Mouse (Mus musculus): Measurements from ENCODE around the gene Tmub1. TPM values are rescaled to one million over a fixed set of nuclear protein-coding genes. Genes with fewer than 3 reads are reported as not detected.
A peak's percentile ranks its signal among the peaks of the same experiment; 100 is the strongest.

The Tmub1 gene
- polyA plus RNA-seq, 1 experiment from 2014 or later: 26.5 TPM

DNA sequence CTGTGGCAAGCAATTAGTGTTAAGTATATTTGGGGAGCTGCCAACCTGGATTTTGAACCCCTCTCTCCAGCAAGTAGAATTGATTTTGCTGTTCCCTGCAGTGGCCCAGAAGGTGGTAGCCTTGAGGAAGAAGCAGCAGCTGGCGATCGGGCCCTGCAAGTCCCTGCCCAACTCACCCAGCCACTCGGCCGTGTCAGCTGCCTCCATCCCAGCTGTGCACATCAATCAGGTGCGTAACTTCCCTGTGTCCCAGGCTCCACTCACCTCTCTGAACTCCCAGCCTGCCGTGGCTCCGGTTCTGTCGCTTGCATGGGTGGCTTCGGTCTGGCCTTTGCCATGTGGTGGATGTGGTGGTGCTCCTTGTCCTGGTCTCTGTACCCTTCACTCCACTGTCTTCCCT, 30.3 kb upstream of the Tmub1 start:
- no peak overlapping the region for H3K4me3 ChIP-seq (replicated peaks)
- ATAC-seq (replicated peaks; ENCODE audit: low FRiP score): no peak
- no peak overlapping the region for H3K27ac ChIP-seq
- H3K27me3 ChIP-seq: peaks cover 30% of the 10 kb centered on the region
- 63% methylated on average over 9 of the region's 9 CpGs for WGBS
- no peak overlapping the region for H3K9ac ChIP-seq
- peaks cover 52% of the 10 kb centered on the region for H3K4me1 ChIP-seq
- H3K9me3 ChIP-seq (replicated peaks): no peaks in the 10 kb centered on the region
- no peak overlapping the region for H3K4me2 ChIP-seq
- peaks cover 61% of the 10 kb centered on the region for H3K36me3 ChIP-seq

DNA sequence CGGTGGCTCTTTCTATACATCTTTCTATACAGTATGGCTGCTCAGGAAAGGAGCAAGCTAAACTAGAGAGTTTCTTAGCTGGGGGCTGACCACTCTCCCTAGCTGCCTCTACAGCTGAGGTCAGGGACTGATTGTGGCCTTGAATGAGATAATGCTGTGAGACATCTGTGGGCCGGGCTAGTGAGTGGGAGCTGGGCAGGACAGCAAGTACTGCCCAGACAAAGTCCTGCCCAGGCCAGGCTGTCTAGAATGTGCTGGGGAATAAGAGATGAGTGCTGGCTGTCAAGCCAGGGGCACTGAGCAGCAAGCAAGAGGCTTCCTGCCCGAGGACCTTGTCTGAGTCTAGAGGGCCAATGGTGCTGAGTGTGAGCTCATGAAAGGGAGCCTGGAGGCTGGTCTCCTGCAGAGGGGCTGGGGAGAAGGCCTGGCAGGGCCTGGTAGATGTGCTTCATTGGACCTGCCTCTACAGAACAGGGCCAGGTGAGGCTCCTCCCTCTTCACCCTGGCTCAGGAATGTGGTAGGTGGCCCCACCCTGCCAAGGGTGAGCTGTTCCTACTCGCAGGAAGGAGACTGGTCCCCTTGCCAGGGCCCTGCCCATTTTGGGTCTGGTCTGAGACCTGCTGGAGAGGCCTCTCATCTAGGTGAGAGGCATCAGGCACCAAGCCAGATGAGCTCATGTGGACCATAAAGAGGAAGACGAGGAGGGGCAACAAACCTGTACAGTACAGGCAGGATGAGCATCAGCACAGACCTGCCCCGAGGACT, 28.0 kb upstream of the Tmub1 start:
- Histone ChIP-seq H3K36me3 (peaks cover 43% of the 10 kb centered on the region), H3K27me3 (peaks cover 30% of the 10 kb centered on the region), H3K27ac (no peak overlapping the region), H3K4me2 (peak overlapping the region; percentile 89), H3K9ac (no peak overlapping the region), H3K4me1 (peaks cover 39% of the 10 kb centered on the region), H3K9me3 (replicated peaks) (no peaks in the 10 kb centered on the region), H3K4me3 (replicated peaks) (peak overlapping the region; percentile 52)
- 68% methylated on average over 6 of the region's 6 CpGs for WGBS
- ATAC-seq (replicated peaks; ENCODE audit: low FRiP score): peak; percentile 12; the same call in 1 of the 2 replicates

DNA sequence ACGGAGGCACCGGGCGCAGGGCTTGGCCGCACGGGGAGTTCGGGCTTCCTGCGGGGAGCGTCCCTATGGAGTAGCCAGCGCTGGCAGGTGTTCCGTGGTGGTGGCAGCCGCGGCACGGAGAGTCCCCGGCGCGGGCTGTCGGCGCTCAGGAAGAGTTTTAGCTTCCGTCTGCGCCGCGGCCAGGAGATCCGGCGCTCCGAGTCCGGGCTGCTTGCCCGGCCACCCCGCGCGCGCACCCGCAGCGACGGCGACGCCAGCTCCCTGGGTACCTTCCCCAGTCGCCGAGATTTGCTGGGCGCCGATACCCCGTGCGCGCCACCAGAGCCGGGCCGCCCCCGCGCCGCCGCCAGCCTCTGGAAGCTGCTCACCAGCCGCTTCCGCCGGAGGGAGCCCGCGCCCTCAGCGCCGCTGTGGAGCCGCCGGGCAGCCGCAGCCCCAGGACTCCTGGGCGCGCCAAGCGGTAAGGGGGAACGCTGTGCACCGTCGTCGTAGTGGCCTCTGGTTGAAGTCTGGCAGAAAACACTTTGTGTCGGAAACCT, 27.1 kb upstream of the Tmub1 start:
- H3K27ac ChIP-seq: no peak overlapping the region
- ATAC-seq (replicated peaks; ENCODE audit: low FRiP score): peak; percentile 40
- H3K9ac ChIP-seq: peak overlapping the region; percentile 57
- H3K4me3 ChIP-seq (replicated peaks): peak overlapping the region; percentile 52
- 2% methylated on average over 58 of the region's 67 CpGs for WGBS
- no peaks in the 10 kb centered on the region for H3K9me3 ChIP-seq (replicated peaks)
- peaks cover 39% of the 10 kb centered on the region for H3K4me1 ChIP-seq
- peaks cover 30% of the 10 kb centered on the region for H3K27me3 ChIP-seq
- peaks cover 34% of the 10 kb centered on the region for H3K36me3 ChIP-seq
- peak overlapping the region; percentile 89 for H3K4me2 ChIP-seq

DNA sequence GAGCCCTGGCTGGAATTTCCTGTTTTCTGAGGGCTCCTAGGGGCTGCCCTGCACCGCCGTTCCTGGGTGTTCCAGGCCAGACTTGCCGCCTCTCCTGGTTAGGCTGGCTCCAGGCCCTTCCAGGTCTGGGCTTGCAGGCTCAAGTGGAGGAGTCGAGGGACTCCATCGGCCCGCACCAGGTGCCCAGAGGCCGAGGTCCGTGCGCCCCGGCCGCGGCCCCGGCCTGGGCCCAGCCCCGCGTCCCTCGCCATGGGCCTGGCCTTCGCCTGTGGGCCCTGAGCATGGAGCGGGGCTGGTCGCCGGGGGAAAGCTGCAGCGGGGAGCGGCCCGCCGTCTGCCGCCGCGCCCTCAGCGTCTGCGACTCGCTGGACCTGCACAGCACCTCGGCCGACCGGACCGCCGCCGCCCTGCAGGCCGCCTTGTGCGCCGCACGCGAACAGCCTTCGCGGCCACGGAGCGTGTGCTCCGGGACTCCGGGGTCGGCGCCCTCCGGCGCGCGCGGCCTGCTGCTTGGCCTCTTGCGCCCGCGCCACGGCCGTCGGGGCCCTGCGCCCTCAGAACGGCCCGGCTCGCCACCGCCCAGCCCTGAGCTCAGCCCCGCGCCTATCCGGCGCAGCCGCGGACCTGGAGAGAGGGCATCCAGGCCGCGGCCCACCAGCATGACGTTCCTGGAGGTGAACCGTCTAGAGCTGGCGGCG, 26.5 kb upstream of the Tmub1 start:
- Histone ChIP-seq H3K9ac (peak overlapping the region; percentile 57), H3K36me3 (peaks cover 28% of the 10 kb centered on the region), H3K4me3 (replicated peaks) (peak overlapping the region; percentile 52), H3K27ac (0 out of 2 replicates have a peak overlapping the region, but pooled peaks have one; percentile 58), H3K4me2 (peak overlapping the region; percentile 89), H3K27me3 (peaks cover 30% of the 10 kb centered on the region), H3K4me1 (peaks cover 39% of the 10 kb centered on the region), H3K9me3 (replicated peaks) (no peaks in the 10 kb centered on the region)
- ATAC-seq (replicated peaks; ENCODE audit: low FRiP score): peak; percentile 45
- 2% methylated on average over 77 of the region's 77 CpGs for WGBS

- H3K36me3 ChIP-seq: peaks cover 17% of the 10 kb centered on the region
- no peaks in the 10 kb centered on the region for H3K9me3 ChIP-seq (replicated peaks)
- no peak for ATAC-seq (replicated peaks; ENCODE audit: low FRiP score)
- 0 out of 2 replicates have a peak overlapping the region, but pooled peaks have one; percentile 89 for H3K4me2 ChIP-seq
- WGBS: 45% methylated on average over 6 of the region's 7 CpGs
- H3K27me3 ChIP-seq: peaks cover 30% of the 10 kb centered on the region
- H3K9ac ChIP-seq: no peak overlapping the region
- peaks cover 42% of the 10 kb centered on the region for H3K4me1 ChIP-seq
- H3K4me3 ChIP-seq (replicated peaks): no peak overlapping the region
- H3K27ac ChIP-seq: no peak overlapping the region
Measured at GRCm38 (mm10) chr5:24472884-24473619, 25.4 kb upstream of the Tmub1 start.

- no peak overlapping the region for H3K27ac ChIP-seq
- H3K9me3 ChIP-seq (replicated peaks): no peaks in the 10 kb centered on the region
- ATAC-seq (replicated peaks; ENCODE audit: low FRiP score): no peak; the same call in 1 of the 2 replicates
- peaks cover 27% of the 10 kb centered on the region for H3K27me3 ChIP-seq
- H3K36me3 ChIP-seq: no peaks in the 10 kb centered on the region
- H3K4me2 ChIP-seq: no peak overlapping the region
- H3K4me1 ChIP-seq: peaks cover 37% of the 10 kb centered on the region
- H3K9ac ChIP-seq: no peak overlapping the region
- 11% methylated on average over 5 of the region's 5 CpGs for WGBS
- H3K4me3 ChIP-seq (replicated peaks): no peak overlapping the region
Measured at GRCm38 (mm10) chr5:24470600-24470999, 22.9 kb upstream of the Tmub1 start.

- H3K4me2 ChIP-seq: no peak overlapping the region
- no peak overlapping the region for H3K27ac ChIP-seq
- 0 out of 2 replicates have a peak, but pooled peaks cover 12% of the 10 kb centered on the region for H3K4me1 ChIP-seq
- H3K9me3 ChIP-seq (replicated peaks): no peaks in the 10 kb centered on the region
- ATAC-seq (replicated peaks; ENCODE audit: low FRiP score): no peak
- no peak overlapping the region for H3K4me3 ChIP-seq (replicated peaks)
- H3K27me3 ChIP-seq: no peaks in the 10 kb centered on the region
- H3K36me3 ChIP-seq: peaks cover under 1% of the 10 kb centered on the region
- WGBS: 77% methylated on average over 12 of the region's 12 CpGs
- no peak overlapping the region for H3K9ac ChIP-seq
Measured at GRCm38 (mm10) chr5:24466762-24467161, 19.1 kb upstream of the Tmub1 start.

DNA sequence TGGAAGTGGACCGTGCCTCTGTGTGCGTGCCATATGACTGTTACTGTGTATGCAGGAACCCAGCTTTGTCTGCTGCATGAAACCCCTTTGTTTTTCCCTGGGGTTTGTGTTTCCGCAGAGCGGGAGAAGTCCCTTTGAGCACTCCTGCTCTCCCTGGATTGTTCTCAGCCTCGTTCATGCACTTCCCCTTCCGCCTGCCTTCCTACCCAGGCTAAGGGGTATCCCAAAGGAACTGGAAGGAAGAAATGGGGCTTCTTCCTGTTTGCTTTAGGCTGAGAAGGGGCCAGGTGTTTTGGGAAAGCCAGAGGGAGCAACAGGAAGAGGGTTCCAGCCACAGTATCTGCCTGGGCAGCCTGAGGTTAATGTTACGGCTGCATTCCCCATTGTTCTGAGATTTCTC, 8.0 kb upstream of the Tmub1 start:
- Histone ChIP-seq H3K36me3 (peaks cover 16% of the 10 kb centered on the region), H3K27ac (peak overlapping the region; percentile 81), H3K27me3 (no peaks in the 10 kb centered on the region), H3K9me3 (replicated peaks) (no peaks in the 10 kb centered on the region), H3K4me1 (peaks cover 55% of the 10 kb centered on the region), H3K4me2 (peak overlapping the region; percentile 94), H3K4me3 (replicated peaks) (no peak overlapping the region), H3K9ac (no peak overlapping the region)
- ATAC-seq (replicated peaks; ENCODE audit: low FRiP score): no peak
- WGBS: 69% methylated on average over 7 of the region's 7 CpGs

DNA sequence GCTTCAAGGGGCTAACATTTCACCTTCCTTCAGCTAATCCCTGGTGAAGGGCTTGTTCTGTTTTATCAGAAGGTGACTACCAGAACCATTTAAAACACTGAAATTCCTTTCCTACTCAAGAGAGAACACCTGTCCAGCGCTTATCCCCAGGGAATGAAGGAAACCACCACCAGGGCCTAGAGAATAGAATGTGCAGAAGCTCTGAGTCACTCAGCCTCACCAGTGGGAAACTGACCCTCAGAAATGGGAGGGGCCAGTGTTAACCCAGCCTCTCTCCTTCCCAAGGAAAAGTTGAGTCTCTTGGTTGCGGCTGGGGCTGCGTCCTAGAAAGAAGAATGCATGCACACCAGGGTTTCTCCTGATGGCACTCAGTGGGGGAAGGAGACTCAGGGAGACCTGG, 7.4 kb upstream of the Tmub1 start:
- Histone ChIP-seq H3K9me3 (replicated peaks) (no peaks in the 10 kb centered on the region), H3K9ac (no peak overlapping the region), H3K27me3 (peaks cover under 1% of the 10 kb centered on the region; the same call in 1 of the 2 replicates), H3K36me3 (peaks cover 13% of the 10 kb centered on the region), H3K27ac (peak overlapping the region; percentile 81), H3K4me2 (peak overlapping the region; percentile 94), H3K4me1 (peaks cover 54% of the 10 kb centered on the region), H3K4me3 (replicated peaks) (no peak overlapping the region)
- WGBS: 72% methylated on average over 3 of the region's 3 CpGs
- no peak for ATAC-seq (replicated peaks; ENCODE audit: low FRiP score)

DNA sequence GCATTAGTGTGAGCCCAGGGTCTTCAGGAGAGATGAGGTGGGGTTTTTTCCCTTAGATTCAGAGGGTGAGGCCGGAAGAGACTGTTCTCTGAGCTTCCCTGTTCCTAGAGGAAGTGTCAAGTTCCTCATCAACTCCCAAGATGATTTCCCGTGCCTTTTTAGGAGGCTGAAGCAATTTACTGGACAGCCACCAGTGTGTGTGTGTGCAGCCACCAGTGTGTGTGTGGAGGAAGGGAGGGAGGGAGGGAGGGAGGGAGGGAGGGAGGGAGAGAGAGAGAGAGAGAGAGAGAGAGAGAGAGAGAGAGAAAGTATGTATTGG, 6.3 kb upstream of the Tmub1 start:
- 11% methylated on average over 2 of the region's 2 CpGs for WGBS
- H3K9ac ChIP-seq: peak overlapping the region; percentile 90; the same call in 1 of the 2 replicates
- peaks cover 50% of the 10 kb centered on the region for H3K4me1 ChIP-seq
- ATAC-seq (replicated peaks; ENCODE audit: low FRiP score): no peak
- H3K36me3 ChIP-seq: peaks cover 10% of the 10 kb centered on the region; the same call in 1 of the 2 replicates
- H3K4me2 ChIP-seq: peak overlapping the region; percentile 94
- peak overlapping the region; percentile 87 for H3K4me3 ChIP-seq (replicated peaks)
- peaks cover 3% of the 10 kb centered on the region; the same call in 1 of the 2 replicates for H3K27me3 ChIP-seq
- no peaks in the 10 kb centered on the region for H3K9me3 ChIP-seq (replicated peaks)
- peak overlapping the region; percentile 81; the same call in 1 of the 2 replicates for H3K27ac ChIP-seq

GRCm38 (mm10) chr5:24453283-24453984, 5.8 kb upstream of the Tmub1 start:
- ATAC-seq (replicated peaks; ENCODE audit: low FRiP score): no peak
- Histone ChIP-seq H3K36me3 (0 out of 2 replicates have a peak, but pooled peaks cover 5% of the 10 kb centered on the region), H3K27me3 (peaks cover 3% of the 10 kb centered on the region; the same call in 1 of the 2 replicates), H3K4me3 (replicated peaks) (peak overlapping the region; percentile 87), H3K9ac (peak overlapping the region; percentile 90), H3K4me1 (peaks cover 50% of the 10 kb centered on the region), H3K4me2 (peak overlapping the region; percentile 94), H3K27ac (peak overlapping the region; percentile 89), H3K9me3 (replicated peaks) (no peaks in the 10 kb centered on the region)
- 11% methylated on average over 5 of the region's 5 CpGs for WGBS
